Mouse (Mus musculus): ENCODE measurements around the gene Abca3. TPM values are rescaled to one million over a fixed set of nuclear protein-coding genes. Genes with fewer than 3 reads are reported as not detected.
A peak's percentile ranks its signal among the peaks of the same experiment; 100 is the strongest.

Gene Abca3
- polyA plus RNA-seq (2012; rRNA removed) = 5.1 and 7.9 TPM in 2 replicates

GRCm38 (mm10) chr17:24351760-24352357, at the start of gene Abca3:
Abca3 (plus strand) TSS chr17:24351950.
- H3K27me3 ChIP-seq (ENCODE audit: control insufficient read depth, insufficient read depth, low read length) = no peaks in the 10 kb centered on the region
- H3K36me3 ChIP-seq (ENCODE audit: control insufficient read depth, insufficient read depth, low read length) = no peaks in the 10 kb centered on the region
- TF ChIP-seq CTCF (IDR thresholded peaks at IDR 0.05; ENCODE audit: control insufficient read depth, insufficient read depth, insufficient replicate concordance, low read depth, low read length) = peak; percentile 98
- peak; percentile 26; the same call in 1 of the 2 replicates for TF ChIP-seq POLR2A (IDR thresholded peaks at IDR 0.05; ENCODE audit: control insufficient read depth, low read depth, low read length)
- H3K4me1 ChIP-seq (ENCODE audit: control insufficient read depth, insufficient read depth, low read length) = peaks cover 18% of the 10 kb centered on the region
- H3K27ac ChIP-seq (ENCODE audit: control insufficient read depth, insufficient read depth, low read depth, low read length) = peak within 1 kb of the TSS; percentile 82
- H3K4me3 ChIP-seq (ENCODE audit: control insufficient read depth, low read depth, low read length) = peak within 1 kb of the TSS; percentile 90

- no peaks in the 10 kb centered on the region for H3K36me3 ChIP-seq (ENCODE audit: control insufficient read depth, insufficient read depth, low read length)
- no peaks in the 10 kb centered on the region for H3K27me3 ChIP-seq (ENCODE audit: control insufficient read depth, insufficient read depth, low read length)
- no peak overlapping the region for H3K27ac ChIP-seq (ENCODE audit: control insufficient read depth, insufficient read depth, low read depth, low read length)
- no peak overlapping the region for H3K4me3 ChIP-seq (ENCODE audit: control insufficient read depth, low read depth, low read length)
- peak; percentile 49; the same call in 1 of the 2 replicates for TF ChIP-seq CTCF (IDR thresholded peaks at IDR 0.05; ENCODE audit: control insufficient read depth, insufficient read depth, insufficient replicate concordance, low read depth, low read length)
- TF ChIP-seq POLR2A (IDR thresholded peaks at IDR 0.05; ENCODE audit: control insufficient read depth, low read depth, low read length) = no peak
- H3K4me1 ChIP-seq (ENCODE audit: control insufficient read depth, insufficient read depth, low read length) = no peaks in the 10 kb centered on the region
Observed at GRCm38 (mm10) chr17:24307500-24307899, 44.2 kb upstream of the Abca3 start.

- Histone ChIP-seq H3K27me3 (ENCODE audit: control insufficient read depth, insufficient read depth, low read length) (no peaks in the 10 kb centered on the region), H3K27ac (ENCODE audit: control insufficient read depth, insufficient read depth, low read depth, low read length) (no peak overlapping the region), H3K36me3 (ENCODE audit: control insufficient read depth, insufficient read depth, low read length) (no peaks in the 10 kb centered on the region; the same call in 1 of the 2 replicates), H3K4me1 (ENCODE audit: control insufficient read depth, insufficient read depth, low read length) (no peaks in the 10 kb centered on the region), H3K4me3 (ENCODE audit: control insufficient read depth, low read depth, low read length) (no peak overlapping the region)
- TF ChIP-seq POLR2A (IDR thresholded peaks at IDR 0.05; ENCODE audit: control insufficient read depth, low read depth, low read length) = no peak
- TF ChIP-seq CTCF (IDR thresholded peaks at IDR 0.05; ENCODE audit: control insufficient read depth, insufficient read depth, insufficient replicate concordance, low read depth, low read length) = no peak
Observed at GRCm38 (mm10) chr17:24320826-24321225, 30.9 kb upstream of the Abca3 start.

- H3K27ac ChIP-seq (ENCODE audit: control insufficient read depth, insufficient read depth, low read depth, low read length) = no peak overlapping the region
- no peak for TF ChIP-seq CTCF (IDR thresholded peaks at IDR 0.05; ENCODE audit: control insufficient read depth, insufficient read depth, insufficient replicate concordance, low read depth, low read length)
- no peak for TF ChIP-seq POLR2A (IDR thresholded peaks at IDR 0.05; ENCODE audit: control insufficient read depth, low read depth, low read length)
- H3K4me3 ChIP-seq (ENCODE audit: control insufficient read depth, low read depth, low read length) = no peak overlapping the region
- no peaks in the 10 kb centered on the region for H3K36me3 ChIP-seq (ENCODE audit: control insufficient read depth, insufficient read depth, low read length)
- no peaks in the 10 kb centered on the region for H3K27me3 ChIP-seq (ENCODE audit: control insufficient read depth, insufficient read depth, low read length)
- no peaks in the 10 kb centered on the region for H3K4me1 ChIP-seq (ENCODE audit: control insufficient read depth, insufficient read depth, low read length)
Observed at GRCm38 (mm10) chr17:24325051-24325450, 26.7 kb upstream of the Abca3 start.

GRCm38 (mm10) chr17:24327656-24328055, 24.1 kb upstream of the Abca3 start:
- Histone ChIP-seq H3K27me3 (ENCODE audit: control insufficient read depth, insufficient read depth, low read length) (no peaks in the 10 kb centered on the region), H3K27ac (ENCODE audit: control insufficient read depth, insufficient read depth, low read depth, low read length) (no peak overlapping the region), H3K4me1 (ENCODE audit: control insufficient read depth, insufficient read depth, low read length) (no peaks in the 10 kb centered on the region), H3K4me3 (ENCODE audit: control insufficient read depth, low read depth, low read length) (no peak overlapping the region), H3K36me3 (ENCODE audit: control insufficient read depth, insufficient read depth, low read length) (no peaks in the 10 kb centered on the region)
- TF ChIP-seq CTCF (IDR thresholded peaks at IDR 0.05; ENCODE audit: control insufficient read depth, insufficient read depth, insufficient replicate concordance, low read depth, low read length) (no peak), POLR2A (IDR thresholded peaks at IDR 0.05; ENCODE audit: control insufficient read depth, low read depth, low read length) (no peak)

GRCm38 (mm10) chr17:24344672-24345071, 7.1 kb upstream of the Abca3 start:
- Histone ChIP-seq H3K27me3 (ENCODE audit: control insufficient read depth, insufficient read depth, low read length) (no peaks in the 10 kb centered on the region), H3K4me1 (ENCODE audit: control insufficient read depth, insufficient read depth, low read length) (no peaks in the 10 kb centered on the region), H3K4me3 (ENCODE audit: control insufficient read depth, low read depth, low read length) (no peak overlapping the region), H3K36me3 (ENCODE audit: control insufficient read depth, insufficient read depth, low read length) (no peaks in the 10 kb centered on the region), H3K27ac (ENCODE audit: control insufficient read depth, insufficient read depth, low read depth, low read length) (no peak overlapping the region)
- no peak for TF ChIP-seq POLR2A (IDR thresholded peaks at IDR 0.05; ENCODE audit: control insufficient read depth, low read depth, low read length)
- TF ChIP-seq CTCF (IDR thresholded peaks at IDR 0.05; ENCODE audit: control insufficient read depth, insufficient read depth, insufficient replicate concordance, low read depth, low read length) = no peak

GRCm38 (mm10) chr17:24346831-24347230, 4.9 kb upstream of the Abca3 start:
- H3K36me3 ChIP-seq (ENCODE audit: control insufficient read depth, insufficient read depth, low read length) = no peaks in the 10 kb centered on the region

More at GRCm38 (mm10) chr17:24346831-24347230, 4.9 kb upstream of the Abca3 start:
- no peak overlapping the region for H3K27ac ChIP-seq (ENCODE audit: control insufficient read depth, insufficient read depth, low read depth, low read length)
- no peak overlapping the region for H3K4me3 ChIP-seq (ENCODE audit: control insufficient read depth, low read depth, low read length)
- H3K4me1 ChIP-seq (ENCODE audit: control insufficient read depth, insufficient read depth, low read length) = peaks cover 11% of the 10 kb centered on the region
- H3K27me3 ChIP-seq (ENCODE audit: control insufficient read depth, insufficient read depth, low read length) = no peaks in the 10 kb centered on the region
- TF ChIP-seq CTCF (IDR thresholded peaks at IDR 0.05; ENCODE audit: control insufficient read depth, insufficient read depth, insufficient replicate concordance, low read depth, low read length) (no peak), POLR2A (IDR thresholded peaks at IDR 0.05; ENCODE audit: control insufficient read depth, low read depth, low read length) (no peak)

Data from testis, adult 2 months (tissue).